15 mouse cellular contexts compared by ENCODE assay signal in genomic region chr2:43555889-43556285, GRCm38 (mm10). TPM values are rescaled to one million over a fixed set of nuclear protein-coding genes. Genes with fewer than 3 reads are reported as not detected.
DNase-seq lines count a peak whose midpoint lies in the region; ATAC-seq and TF ChIP-seq lines count a peak whose summit lies in the region.
"Had no signal": no experiment of that assay in that cellular context is flagged by ENCODE, and none has a peak within 500 bp of the region (broad histone marks: within the 10 kb centered on the region; RNA-seq: fewer than 3 reads in every experiment).

No protein-coding gene starts in this region.

- H3K4me3 ChIP-seq in liver, embryonic 12.5 days = no peak overlapping the region
- no peak overlapping the region for H3K4me3 ChIP-seq in liver, embryonic 11.5 days (ENCODE audit: low read depth, low read length)
- H3K4me3 ChIP-seq in liver, embryonic 14.5 days (ENCODE audit: insufficient read depth in 1 of 2, low read depth in 2 of 2, low read length in 2 of 2) = peak overlapping the region in 1 of 2 experiments; percentile 3; a peak in 1 of 4 replicates
- H3K4me3 ChIP-seq in limb, embryonic 10.5 days = no peak overlapping the region
- no peak overlapping the region for H3K4me3 ChIP-seq in hindbrain, embryonic 12.5 days
- H3K4me3 ChIP-seq: embryonic facial prominence, embryonic 13.5 days; forebrain, embryonic 12.5 days; gastrocnemius, adult 2 months; hindbrain, embryonic 10.5 days had no signal

- no peak for TF ChIP-seq EP300 in liver, embryonic 14.5 days (IDR thresholded peaks at IDR 0.05; ENCODE audit: low read depth)

- H3K4me1 ChIP-seq in liver, embryonic 12.5 days = no peaks in the 10 kb centered on the region
- no peaks in the 10 kb centered on the region for H3K4me1 ChIP-seq in liver, embryonic 11.5 days (replicated peaks; ENCODE audit: control insufficient read depth, insufficient read depth, low read length)
- 0 out of 4 replicates have a peak, but pooled peaks cover 0 to 2% of the 10 kb centered on the region in 2 experiments for H3K4me1 ChIP-seq in liver, embryonic 14.5 days (replicated peaks; ENCODE audit: control insufficient read depth in 2 of 2, insufficient read depth in 2 of 2, low read length in 1 of 2)
- H3K4me1 ChIP-seq in limb, embryonic 10.5 days = peaks cover 7% of the 10 kb centered on the region
- no peaks in the 10 kb centered on the region for H3K4me1 ChIP-seq in hindbrain, embryonic 12.5 days

- 0 out of 2 replicates have a peak overlapping the region, but pooled peaks have one; percentile 22 for H3K4me2 ChIP-seq in liver, embryonic 12.5 days
- H3K4me2 ChIP-seq in liver, embryonic 11.5 days = no peak overlapping the region
- H3K4me2 ChIP-seq in liver, embryonic 14.5 days (ENCODE audit: low read depth) = peak overlapping the region; percentile 28
- no peak overlapping the region for H3K4me2 ChIP-seq in hindbrain, embryonic 12.5 days (replicated peaks)
- H3K4me2 ChIP-seq: embryonic facial prominence, embryonic 13.5 days; forebrain, embryonic 12.5 days; heart, embryonic 11.5 days; lung, embryonic 14.5 days had no signal

- TF ChIP-seq CTCF in liver, embryonic 14.5 days (IDR thresholded peaks at IDR 0.05; ENCODE audit: low read depth) = no peak

- no peak overlapping the region for H3K9ac ChIP-seq in liver, embryonic 12.5 days
- no peak overlapping the region for H3K9ac ChIP-seq in liver, embryonic 11.5 days (ENCODE audit: low read depth, low read length)
- H3K9ac ChIP-seq in liver, embryonic 14.5 days (replicated peaks) = no peak overlapping the region
- no peak overlapping the region for H3K9ac ChIP-seq in hindbrain, embryonic 12.5 days
- H3K9ac ChIP-seq: embryonic facial prominence, embryonic 13.5 days; forebrain, embryonic 12.5 days; lung, embryonic 14.5 days had no signal

- WGBS in liver, embryonic 12.5 days (ENCODE audit: insufficient replicate concordance) = 51% methylated on average over 4 of the region's 4 CpGs
- WGBS in liver, embryonic 11.5 days = 66% methylated on average over 4 of the region's 4 CpGs
- 55% methylated on average over 4 of the region's 4 CpGs for WGBS in liver, embryonic 14.5 days (ENCODE audit: insufficient replicate concordance)
- WGBS in limb, embryonic 10.5 days = 67% methylated on average over 4 of the region's 4 CpGs
- WGBS in hindbrain, embryonic 12.5 days = 51% methylated on average over 4 of the region's 4 CpGs

- H3K27me3 ChIP-seq in liver, embryonic 12.5 days (replicated peaks) = no peaks in the 10 kb centered on the region
- H3K27me3 ChIP-seq in liver, embryonic 11.5 days (replicated peaks; ENCODE audit: control insufficient read depth, insufficient read depth, low read length) = no peaks in the 10 kb centered on the region
- no peaks in the 10 kb centered on the region for H3K27me3 ChIP-seq in liver, embryonic 14.5 days (ENCODE audit: control insufficient read depth, insufficient read depth, low read length)
- H3K27me3 ChIP-seq in limb, embryonic 10.5 days (ENCODE audit: low read depth, poor library complexity, severe bottlenecking) = no peaks in the 10 kb centered on the region
- H3K27me3 ChIP-seq in hindbrain, embryonic 12.5 days = no peaks in the 10 kb centered on the region
- H3K27me3 ChIP-seq: embryonic facial prominence, embryonic 13.5 days; forebrain, embryonic 12.5 days had no signal

- no peak for DNase-seq in liver, embryonic 11.5 days (ENCODE audit: low spot score)
- DNase-seq in kidney, adult 8-10 months = peak; percentile 78 to 81
- DNase-seq in liver, embryonic 14.5 days (ENCODE audit: low read depth in 3 of 3, low spot score in 3 of 3) = peak in 2 of 3 experiments; percentile 7 to 12
- peak; percentile 71 for DNase-seq in yolk sac, embryonic 10.5 days (ENCODE audit: low spot score)
- no peak for DNase-seq in limb, embryonic 10.5 days (ENCODE audit: low spot score)
- no peak for DNase-seq in thymus, postnatal 25 days
- DNase-seq: cerebellum, adult 9-10 months; gastrocnemius, adult 2 months; lung, embryonic 14.5 days had no signal

- H3K27ac ChIP-seq in liver, embryonic 12.5 days = no peak overlapping the region
- H3K27ac ChIP-seq in liver, embryonic 11.5 days (ENCODE audit: low read depth, low read length) = no peak overlapping the region
- no peak overlapping the region for H3K27ac ChIP-seq in liver, embryonic 14.5 days
- no peak overlapping the region for H3K27ac ChIP-seq in limb, embryonic 10.5 days
- no peak overlapping the region for H3K27ac ChIP-seq in hindbrain, embryonic 12.5 days
- H3K27ac ChIP-seq: embryonic facial prominence, embryonic 13.5 days; forebrain, embryonic 12.5 days; gastrocnemius, adult 2 months; hindbrain, embryonic 10.5 days had no signal

- H3K9me3 ChIP-seq in liver, embryonic 12.5 days (replicated peaks) = no peaks in the 10 kb centered on the region
- no peaks in the 10 kb centered on the region for H3K9me3 ChIP-seq in liver, embryonic 11.5 days (ENCODE audit: control insufficient read depth, low read length)
- H3K9me3 ChIP-seq in liver, embryonic 14.5 days (ENCODE audit: control insufficient read depth, low read length) = no peaks in the 10 kb centered on the region
- H3K9me3 ChIP-seq in limb, embryonic 10.5 days (replicated peaks) = no peaks in the 10 kb centered on the region
- H3K9me3 ChIP-seq in hindbrain, embryonic 12.5 days (replicated peaks) = no peaks in the 10 kb centered on the region
- H3K9me3 ChIP-seq: embryonic facial prominence, embryonic 13.5 days; forebrain, embryonic 12.5 days; hindbrain, embryonic 10.5 days had no signal

- ATAC-seq in liver, embryonic 12.5 days = peak; percentile 62; the same call in 1 of the 2 replicates
- no peak for ATAC-seq in liver, embryonic 11.5 days (replicated peaks; ENCODE audit: low FRiP score)
- ATAC-seq in liver, embryonic 14.5 days (ENCODE audit: insufficient read depth) = 0 out of 2 replicates have a peak, but pooled peaks have one; percentile 41
- no peak for ATAC-seq in hindbrain, embryonic 12.5 days (ENCODE audit: low FRiP score)

- H3K36me3 ChIP-seq in liver, embryonic 12.5 days = no peaks in the 10 kb centered on the region
- H3K36me3 ChIP-seq in liver, embryonic 11.5 days (ENCODE audit: control insufficient read depth, insufficient read depth, low read length) = no peaks in the 10 kb centered on the region
- H3K36me3 ChIP-seq in liver, embryonic 14.5 days (replicated peaks; ENCODE audit: control insufficient read depth, insufficient read depth, low read depth) = no peaks in the 10 kb centered on the region
- H3K36me3 ChIP-seq in limb, embryonic 10.5 days = no peaks in the 10 kb centered on the region
- no peaks in the 10 kb centered on the region for H3K36me3 ChIP-seq in hindbrain, embryonic 12.5 days
- H3K36me3 ChIP-seq: embryonic facial prominence, embryonic 13.5 days; forebrain, embryonic 12.5 days; hindbrain, embryonic 10.5 days had no signal

RNA-seq across cellular contexts. Expression of gene Kynu, which starts 0.8 kb away (rescaled TPM):
- polyA plus RNA-seq in liver, embryonic 12.5 days (2016; fragmentation: Nextera tagmentation; extraction: Ambion mirVana) = 0.72 and 0.76 TPM in 2 replicates
- 0.38 and 0.43 TPM in 2 replicates for polyA plus RNA-seq in liver, embryonic 11.5 days (2014; fragmentation: Nextera tagmentation; extraction: Ambion mirVana)
- polyA plus RNA-seq in liver, embryonic 14.5 days (2012; rRNA removed) = 1.5 and 2.4 TPM in 2 replicates
- 3.3 and 4.1 TPM in 2 replicates for polyA plus RNA-seq in liver, embryonic 14.5 days (2014; fragmentation: Nextera tagmentation; extraction: Ambion mirVana)
- polyA plus RNA-seq in limb, embryonic 10.5 days (2016; fragmentation: Nextera tagmentation; extraction: Ambion mirVana) = 0.10 and 0.11 TPM in 2 replicates
- polyA plus RNA-seq in hindbrain, embryonic 12.5 days (2016; fragmentation: Nextera tagmentation; extraction: Ambion mirVana) = 0.98 and 1.2 TPM in 2 replicates
- polyA plus RNA-seq: heart, embryonic 11.5 days had no signal

Comparison
In these comparisons a context has a peak if more than half of its experiments do, and no peak if none do; other contexts are left out.
1. ATAC-seq: peak in liver, embryonic 12.5 days (single experiment) and liver, embryonic 14.5 days (single experiment); none in liver, embryonic 11.5 days (single experiment) and hindbrain, embryonic 12.5 days (single experiment).
2. H3K4me2 ChIP-seq: peak in liver, embryonic 12.5 days (single experiment) and liver, embryonic 14.5 days (single experiment); none in liver, embryonic 11.5 days (single experiment) and hindbrain, embryonic 12.5 days (single experiment).
3. DNase-seq: peak in kidney, adult 8-10 months (2 of 2), liver, embryonic 14.5 days (2 of 3) and yolk sac, embryonic 10.5 days (single experiment); none in liver, embryonic 11.5 days (single experiment), limb, embryonic 10.5 days (single experiment) and thymus, postnatal 25 days (single experiment).